Mouse (Mus musculus): ENCODE data around the gene Fmo4. TPM values are rescaled to one million over a fixed set of nuclear protein-coding genes. Genes with fewer than 3 reads are reported as not detected.
A peak's percentile ranks its signal among the peaks of the same experiment; 100 is the strongest.

Fmo4 gene
- polyA plus RNA-seq (2015; fragmentation: Nextera tagmentation; extraction: Ambion mirVana): 1.6 and 2.5 TPM in 2 replicates

DNA sequence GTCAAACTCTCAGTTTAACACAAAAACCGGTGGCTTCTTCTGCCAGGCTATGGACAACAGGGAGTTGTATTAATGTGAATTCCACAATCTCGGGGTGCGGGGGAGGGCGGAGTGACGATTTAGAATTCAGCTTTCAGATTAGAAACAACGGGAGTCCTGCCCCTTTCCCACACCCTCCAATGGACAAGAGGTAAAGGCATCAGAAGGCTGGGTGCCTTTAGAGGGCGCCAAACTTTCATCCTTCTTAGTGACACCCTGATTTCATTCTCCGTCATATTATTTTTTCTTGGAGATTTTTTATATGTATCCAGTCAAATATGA is at the start of gene Fmo4:
TSS of gene Fmo4 (minus strand) at position 137 of the 321 bp plus-strand sequence.
- Histone ChIP-seq H3K27me3 (replicated peaks; ENCODE audit: insufficient read depth, low read length) (no peaks in the 10 kb centered on the region), H3K27ac (ENCODE audit: low read length) (no peak within 1 kb of the TSS), H3K9me3 (ENCODE audit: low read length) (no peaks in the 10 kb centered on the region), H3K9ac (replicated peaks; ENCODE audit: low read depth) (no peak within 1 kb of the TSS), H3K4me2 (replicated peaks; ENCODE audit: low read depth, low read length) (peak within 1 kb of the TSS; percentile 38), H3K4me3 (ENCODE audit: low read depth, low read length) (no peak within 1 kb of the TSS), H3K4me1 (ENCODE audit: insufficient read depth, low read depth, low read length) (no peaks in the 10 kb centered on the region), H3K36me3 (ENCODE audit: insufficient read depth, low read length) (no peaks in the 10 kb centered on the region)
- DNase-seq (ENCODE audit: low spot score): peak; percentile 83
- TF ChIP-seq CTCF (IDR thresholded peaks at IDR 0.05): peak; percentile 67
- TF ChIP-seq EP300 (IDR thresholded peaks at IDR 0.05): no peak
- peak; percentile 69 for ATAC-seq
- WGBS: 36% methylated on average over 8 of the region's 8 CpGs

DNA sequence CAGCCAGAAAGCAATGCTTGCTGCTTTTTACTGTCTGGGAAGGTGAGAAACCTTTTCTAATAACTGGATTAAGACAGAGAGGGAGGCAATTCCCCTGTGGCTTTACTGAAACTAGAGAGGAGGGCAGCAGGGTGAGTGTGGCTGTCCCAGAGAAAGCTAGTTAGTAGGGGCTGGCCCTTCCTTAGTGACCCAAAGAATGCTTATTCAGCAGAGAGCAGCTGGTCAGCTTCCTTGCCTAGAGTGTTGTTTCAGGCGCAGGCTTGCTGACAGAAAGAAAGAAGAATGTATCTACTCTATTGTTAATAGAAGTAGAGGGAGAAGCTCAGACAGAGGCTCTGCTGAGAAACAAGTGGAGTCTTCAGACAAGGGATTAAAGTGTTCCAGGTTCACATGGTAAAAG is 48.6 kb upstream of the Fmo4 start:
- no peak for TF ChIP-seq CTCF (IDR thresholded peaks at IDR 0.05)
- TF ChIP-seq EP300 (IDR thresholded peaks at IDR 0.05): no peak
- Histone ChIP-seq H3K4me2 (replicated peaks; ENCODE audit: low read depth, low read length) (no peak overlapping the region), H3K4me3 (ENCODE audit: low read depth, low read length) (no peak overlapping the region), H3K4me1 (ENCODE audit: insufficient read depth, low read depth, low read length) (0 out of 2 replicates have a peak, but pooled peaks cover 7% of the 10 kb centered on the region), H3K27me3 (replicated peaks; ENCODE audit: insufficient read depth, low read length) (no peaks in the 10 kb centered on the region), H3K36me3 (ENCODE audit: insufficient read depth, low read length) (no peaks in the 10 kb centered on the region), H3K9ac (replicated peaks; ENCODE audit: low read depth) (no peak overlapping the region), H3K9me3 (ENCODE audit: low read length) (no peaks in the 10 kb centered on the region), H3K27ac (ENCODE audit: low read length) (no peak overlapping the region)
- WGBS: 21% methylated on average over 1 of the region's 1 CpGs
- DNase-seq (ENCODE audit: low spot score) (no peak), ATAC-seq (no peak)

DNA sequence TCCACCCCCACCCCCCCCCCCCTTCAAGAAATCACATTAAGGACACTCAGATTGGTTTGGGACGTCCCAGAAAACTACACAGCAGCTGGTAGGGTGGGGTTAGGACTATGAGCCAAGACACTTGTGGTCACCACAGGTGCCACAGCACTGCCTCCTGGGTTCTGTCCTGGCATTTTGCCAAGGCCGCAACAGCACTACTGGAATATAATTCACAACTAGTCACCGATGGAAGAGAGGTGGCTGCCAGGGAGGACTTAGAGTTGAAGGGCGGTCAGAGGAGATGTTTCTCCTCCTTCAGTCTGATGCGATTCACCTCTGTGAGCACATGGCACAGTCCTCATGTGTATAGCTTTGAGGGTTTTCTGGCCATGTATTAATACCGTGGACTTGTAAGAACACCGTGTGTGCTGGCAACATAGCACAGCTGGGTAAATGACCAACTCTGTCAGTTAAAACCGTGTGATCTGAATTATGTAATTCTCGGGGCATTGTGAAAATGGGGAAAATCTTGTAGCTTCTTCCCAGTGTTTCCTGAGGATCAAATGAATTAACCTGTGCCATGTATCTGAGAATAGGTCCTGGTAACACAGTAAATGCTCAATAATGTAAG is 46.3 kb upstream of the Fmo4 start:
- H3K9ac ChIP-seq (replicated peaks; ENCODE audit: low read depth): no peak overlapping the region
- H3K4me3 ChIP-seq (ENCODE audit: low read depth, low read length): no peak overlapping the region
- no peaks in the 10 kb centered on the region for H3K9me3 ChIP-seq (ENCODE audit: low read length)
- 39% methylated on average over 9 of the region's 9 CpGs for WGBS
- H3K36me3 ChIP-seq (ENCODE audit: insufficient read depth, low read length): no peaks in the 10 kb centered on the region
- no peak for TF ChIP-seq CTCF (IDR thresholded peaks at IDR 0.05)
- TF ChIP-seq EP300 (IDR thresholded peaks at IDR 0.05): no peak
- H3K4me1 ChIP-seq (ENCODE audit: insufficient read depth, low read depth, low read length): 0 out of 2 replicates have a peak, but pooled peaks cover 7% of the 10 kb centered on the region
- H3K27ac ChIP-seq (ENCODE audit: low read length): no peak overlapping the region
- peak overlapping the region; percentile 51 for H3K4me2 ChIP-seq (replicated peaks; ENCODE audit: low read depth, low read length)
- no peaks in the 10 kb centered on the region for H3K27me3 ChIP-seq (replicated peaks; ENCODE audit: insufficient read depth, low read length)
- peak; percentile 70 for ATAC-seq
- DNase-seq (ENCODE audit: low spot score): peak; percentile 65

DNA sequence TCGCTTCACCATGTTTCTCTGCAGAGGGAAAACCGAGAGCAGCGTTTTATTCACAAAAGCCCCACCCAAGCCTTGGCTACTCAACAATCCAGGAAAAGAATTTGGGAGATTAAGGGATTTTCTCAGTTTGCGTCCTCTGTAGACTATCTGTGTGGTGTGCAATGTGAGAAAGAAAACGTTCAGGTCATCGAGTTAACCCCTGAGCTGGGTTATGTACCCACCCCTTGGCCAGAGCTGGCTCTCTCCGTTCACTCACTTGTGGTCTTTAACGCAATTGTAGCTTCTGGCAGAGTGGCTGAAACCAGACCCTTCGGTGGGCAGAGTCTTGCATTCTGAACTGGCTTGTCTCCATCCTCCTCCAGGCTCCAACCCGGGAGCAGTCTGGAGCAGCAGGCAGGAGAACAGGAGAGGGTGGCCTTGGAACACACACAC is 45.8 kb upstream of the Fmo4 start:
- Histone ChIP-seq H3K4me3 (ENCODE audit: low read depth, low read length) (no peak overlapping the region), H3K27ac (ENCODE audit: low read length) (no peak overlapping the region), H3K4me1 (ENCODE audit: insufficient read depth, low read depth, low read length) (0 out of 2 replicates have a peak, but pooled peaks cover 7% of the 10 kb centered on the region), H3K36me3 (ENCODE audit: insufficient read depth, low read length) (no peaks in the 10 kb centered on the region), H3K4me2 (replicated peaks; ENCODE audit: low read depth, low read length) (peak overlapping the region; percentile 51), H3K9me3 (ENCODE audit: low read length) (no peaks in the 10 kb centered on the region), H3K27me3 (replicated peaks; ENCODE audit: insufficient read depth, low read length) (no peaks in the 10 kb centered on the region), H3K9ac (replicated peaks; ENCODE audit: low read depth) (no peak overlapping the region)
- ATAC-seq (no peak), DNase-seq (ENCODE audit: low spot score) (no peak)
- WGBS: 25% methylated on average over 10 of the region's 10 CpGs
- TF ChIP-seq CTCF (IDR thresholded peaks at IDR 0.05) (no peak), EP300 (IDR thresholded peaks at IDR 0.05) (no peak)

DNA sequence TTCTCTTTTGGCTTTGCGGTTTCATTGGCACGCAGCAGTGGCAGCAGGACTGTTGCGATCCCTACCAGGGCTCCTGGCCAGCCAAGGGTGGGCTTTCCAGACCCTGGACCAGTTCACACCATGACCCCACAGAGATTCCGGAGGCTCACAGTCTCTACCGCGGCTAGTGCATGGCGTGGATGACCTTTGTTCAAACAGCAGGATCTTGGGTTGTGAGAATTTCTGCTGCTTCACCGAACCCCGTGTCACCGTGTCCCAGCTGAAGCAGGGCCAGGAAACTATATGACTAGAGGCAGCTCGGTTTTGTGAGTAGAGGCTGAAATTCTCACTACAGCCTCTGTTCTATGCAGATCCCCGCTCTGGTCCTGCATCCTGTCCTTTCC is 45.0 kb upstream of the Fmo4 start:
- H3K27me3 ChIP-seq (replicated peaks; ENCODE audit: insufficient read depth, low read length): no peaks in the 10 kb centered on the region
- TF ChIP-seq CTCF (IDR thresholded peaks at IDR 0.05): no peak
- no peak for TF ChIP-seq EP300 (IDR thresholded peaks at IDR 0.05)
- H3K27ac ChIP-seq (ENCODE audit: low read length): 0 out of 2 replicates have a peak overlapping the region, but pooled peaks have one; percentile 21
- no peak for DNase-seq (ENCODE audit: low spot score)
- peak overlapping the region; percentile 25 for H3K4me3 ChIP-seq (ENCODE audit: low read depth, low read length)
- H3K4me2 ChIP-seq (replicated peaks; ENCODE audit: low read depth, low read length): peak overlapping the region; percentile 51
- no peak for ATAC-seq
- no peaks in the 10 kb centered on the region for H3K36me3 ChIP-seq (ENCODE audit: insufficient read depth, low read length)
- 55% methylated on average over 12 of the region's 12 CpGs for WGBS
- H3K9ac ChIP-seq (replicated peaks; ENCODE audit: low read depth): no peak overlapping the region
- no peaks in the 10 kb centered on the region for H3K9me3 ChIP-seq (ENCODE audit: low read length)
- 0 out of 2 replicates have a peak, but pooled peaks cover 7% of the 10 kb centered on the region for H3K4me1 ChIP-seq (ENCODE audit: insufficient read depth, low read depth, low read length)

DNA sequence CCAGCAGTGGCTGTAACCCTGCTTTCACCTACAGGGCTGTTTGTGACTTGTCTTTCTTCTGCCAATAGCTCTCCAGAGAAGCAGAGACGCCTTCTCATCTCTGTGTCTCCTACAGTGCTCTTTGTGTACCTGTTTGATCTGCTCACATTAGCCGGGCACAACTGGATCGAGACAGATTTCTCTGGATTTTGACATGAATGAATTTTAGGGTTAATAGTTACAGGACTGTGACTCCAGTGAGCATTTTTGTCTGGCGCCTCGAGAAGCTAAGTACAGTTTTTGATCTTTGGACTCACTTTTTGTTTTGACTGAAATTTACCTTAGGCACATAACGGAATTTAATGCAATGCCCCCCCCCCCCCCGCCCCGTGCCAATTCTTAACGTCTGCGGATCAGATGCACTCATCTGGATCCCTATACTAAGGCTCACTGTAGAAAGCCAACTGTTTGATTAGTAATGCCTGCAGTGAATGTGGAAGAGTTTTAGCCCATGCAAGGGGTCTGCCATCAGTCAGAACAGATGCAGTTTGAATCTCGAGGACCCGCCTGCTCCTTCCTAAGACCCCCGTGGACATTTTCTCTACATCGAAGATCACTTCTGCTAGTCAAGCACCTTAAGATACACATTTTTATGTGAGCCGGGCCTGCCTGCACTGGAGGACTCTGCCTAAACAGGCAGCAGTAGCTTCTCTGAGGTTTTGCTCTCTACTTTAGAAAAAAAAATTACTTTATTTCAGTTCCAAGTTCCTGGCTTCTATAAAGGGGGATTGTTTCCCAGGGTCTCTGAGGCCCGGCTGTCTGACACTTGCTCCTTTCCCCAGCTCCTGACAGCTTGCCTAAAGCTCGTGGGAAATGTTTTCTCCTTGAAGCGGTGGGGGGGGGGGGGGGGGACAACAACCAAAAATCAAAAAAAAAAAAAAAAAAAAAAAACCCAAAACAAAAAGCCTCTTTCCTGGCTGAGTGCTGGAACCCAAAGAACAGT is 44.3 kb upstream of the Fmo4 start:
- H3K4me1 ChIP-seq (ENCODE audit: insufficient read depth, low read depth, low read length): peaks cover 7% of the 10 kb centered on the region; the same call in 1 of the 2 replicates
- H3K36me3 ChIP-seq (ENCODE audit: insufficient read depth, low read length): no peaks in the 10 kb centered on the region
- 61% methylated on average over 17 of the region's 18 CpGs for WGBS
- no peak for ATAC-seq
- H3K9ac ChIP-seq (replicated peaks; ENCODE audit: low read depth): no peak overlapping the region
- H3K27me3 ChIP-seq (replicated peaks; ENCODE audit: insufficient read depth, low read length): no peaks in the 10 kb centered on the region
- no peak for DNase-seq (ENCODE audit: low spot score)
- H3K9me3 ChIP-seq (ENCODE audit: low read length): no peaks in the 10 kb centered on the region
- peak overlapping the region; percentile 51 for H3K4me2 ChIP-seq (replicated peaks; ENCODE audit: low read depth, low read length)
- H3K4me3 ChIP-seq (ENCODE audit: low read depth, low read length): peak overlapping the region; percentile 25; the same call in 1 of the 2 replicates
- no peak overlapping the region for H3K27ac ChIP-seq (ENCODE audit: low read length)
- TF ChIP-seq EP300 (IDR thresholded peaks at IDR 0.05) (no peak), CTCF (IDR thresholded peaks at IDR 0.05) (no peak)
